ENCODE assay signal across 11 mouse cellular contexts in the genomic region with DNA sequence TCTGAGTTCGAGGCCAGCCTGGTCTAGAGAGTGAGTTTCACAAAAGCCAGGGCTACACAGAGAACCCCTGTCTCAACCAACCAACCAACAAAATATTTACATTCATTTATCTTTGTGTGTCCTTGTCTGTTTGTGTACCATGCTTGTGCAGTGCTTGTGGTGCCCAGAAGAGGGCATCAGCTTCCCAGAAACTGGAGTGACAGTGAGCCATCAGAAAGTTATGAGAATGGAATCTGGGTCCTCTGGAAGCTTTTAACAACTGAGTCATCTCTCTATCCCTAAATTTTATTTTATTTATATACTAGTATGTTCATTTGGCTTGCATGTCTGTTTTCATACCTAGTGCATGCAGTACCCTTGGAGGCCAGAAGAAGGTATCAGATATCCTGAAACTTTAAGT. TPM values are rescaled to one million over a fixed set of nuclear protein-coding genes. Genes with fewer than 3 reads are reported as not detected.
DNase-seq lines count a peak whose midpoint lies in the region; ATAC-seq and TF ChIP-seq lines count a peak whose summit lies in the region.
"Had no signal": no experiment of that assay in that cellular context is flagged by ENCODE, and none has a peak within 500 bp of the region (broad histone marks: within the 10 kb centered on the region; RNA-seq: fewer than 3 reads in every experiment).

No protein-coding gene starts in this region.

- peak; percentile 15; the same call in 1 of the 2 replicates for TF ChIP-seq CTCF in forebrain, postnatal 0 days (IDR thresholded peaks at IDR 0.05; ENCODE audit: low read depth)
- TF ChIP-seq CTCF in lung, postnatal 0 days (IDR thresholded peaks at IDR 0.05): peak; percentile 40

- no peaks in the 10 kb centered on the region for H3K9me3 ChIP-seq in forebrain, postnatal 0 days (ENCODE audit: low read length)
- H3K9me3 ChIP-seq in forebrain, embryonic 15.5 days: no peaks in the 10 kb centered on the region
- no peaks in the 10 kb centered on the region for H3K9me3 ChIP-seq in lung, postnatal 0 days (ENCODE audit: low read length)
- H3K9me3 ChIP-seq: embryonic facial prominence, embryonic 13.5 days; limb, embryonic 10.5 days; midbrain, embryonic 12.5 days had no signal

- no peaks in the 10 kb centered on the region for H3K27me3 ChIP-seq in forebrain, postnatal 0 days (ENCODE audit: insufficient read depth, low read length)
- H3K27me3 ChIP-seq in forebrain, embryonic 15.5 days: no peaks in the 10 kb centered on the region
- H3K27me3 ChIP-seq in lung, postnatal 0 days (replicated peaks; ENCODE audit: insufficient read depth, low read length): no peaks in the 10 kb centered on the region
- H3K27me3 ChIP-seq in splenic B cell, adult 2 months (ENCODE audit: control insufficient read depth, insufficient read depth, low read length, poor library complexity, severe bottlenecking): no peaks in the 10 kb centered on the region
- H3K27me3 ChIP-seq: embryonic facial prominence, embryonic 13.5 days; midbrain, embryonic 12.5 days had no signal

- H3K36me3 ChIP-seq in forebrain, postnatal 0 days (ENCODE audit: insufficient read depth): peaks cover 6% of the 10 kb centered on the region
- 0 out of 2 replicates have a peak, but pooled peaks cover 2% of the 10 kb centered on the region for H3K36me3 ChIP-seq in forebrain, embryonic 15.5 days
- no peaks in the 10 kb centered on the region for H3K36me3 ChIP-seq in lung, postnatal 0 days (ENCODE audit: insufficient read depth, low read length)
- no peaks in the 10 kb centered on the region for H3K36me3 ChIP-seq in splenic B cell, adult 2 months (ENCODE audit: control insufficient read depth, insufficient read depth, low read length, poor library complexity, severe bottlenecking)
- H3K36me3 ChIP-seq: midbrain, embryonic 12.5 days had no signal

- peaks cover 7% of the 10 kb centered on the region for H3K4me1 ChIP-seq in forebrain, postnatal 0 days (ENCODE audit: insufficient read depth)
- peaks cover 12% of the 10 kb centered on the region for H3K4me1 ChIP-seq in forebrain, embryonic 15.5 days
- H3K4me1 ChIP-seq in lung, postnatal 0 days (ENCODE audit: insufficient read depth, low read depth, low read length): peaks cover 4% of the 10 kb centered on the region; the same call in 1 of the 2 replicates

- H3K27ac ChIP-seq in forebrain, postnatal 0 days (ENCODE audit: low read depth, low read length): no peak overlapping the region
- H3K27ac ChIP-seq in forebrain, embryonic 15.5 days (replicated peaks): no peak overlapping the region
- no peak overlapping the region for H3K27ac ChIP-seq in lung, postnatal 0 days (ENCODE audit: low read length)
- H3K27ac ChIP-seq: embryonic facial prominence, embryonic 13.5 days; limb, embryonic 10.5 days; midbrain, embryonic 12.5 days had no signal

- no peak overlapping the region for H3K9ac ChIP-seq in forebrain, postnatal 0 days
- no peak overlapping the region for H3K9ac ChIP-seq in forebrain, embryonic 15.5 days (replicated peaks)
- no peak overlapping the region for H3K9ac ChIP-seq in lung, postnatal 0 days (replicated peaks; ENCODE audit: low read depth)
- H3K9ac ChIP-seq: embryonic facial prominence, embryonic 13.5 days; midbrain, embryonic 12.5 days had no signal

- TF ChIP-seq EP300 in lung, postnatal 0 days (IDR thresholded peaks at IDR 0.05): no peak

- no peak overlapping the region for H3K4me2 ChIP-seq in forebrain, postnatal 0 days (ENCODE audit: low read depth)
- H3K4me2 ChIP-seq in forebrain, embryonic 15.5 days (replicated peaks): no peak overlapping the region
- H3K4me2 ChIP-seq in lung, postnatal 0 days (replicated peaks; ENCODE audit: low read depth, low read length): no peak overlapping the region
- H3K4me2 ChIP-seq: embryonic facial prominence, embryonic 13.5 days; midbrain, embryonic 12.5 days had no signal

- no peak for DNase-seq in forebrain, postnatal 0 days
- peak; percentile 13 for DNase-seq in lung, postnatal 0 days (ENCODE audit: low spot score)
- DNase-seq in lung, postnatal 4 days: no peak
- peak; percentile 61 for DNase-seq in R1 (ENCODE audit: low read depth, low spot score)
- peak; percentile 27 for DNase-seq in splenic B cell, adult 2 months (ENCODE audit: low read depth, low spot score)
- no peak for DNase-seq in urinary bladder, postnatal 10 days (ENCODE audit: low spot score)
- no peak for DNase-seq in cerebellum, postnatal 10 days

- no peak for ATAC-seq in forebrain, postnatal 0 days
- no peak for ATAC-seq in forebrain, embryonic 15.5 days (replicated peaks)
- no peak for ATAC-seq in lung, postnatal 0 days

- WGBS in forebrain, postnatal 0 days: 100% methylated on average over 1 of the region's 1 CpGs
- WGBS in forebrain, embryonic 15.5 days: 94% methylated on average over 1 of the region's 1 CpGs
- 88% methylated on average over 1 of the region's 1 CpGs for WGBS in lung, postnatal 0 days

- no peak overlapping the region for H3K4me3 ChIP-seq in forebrain, postnatal 0 days (ENCODE audit: low read depth, low read length)
- no peak overlapping the region for H3K4me3 ChIP-seq in forebrain, embryonic 15.5 days
- H3K4me3 ChIP-seq in lung, postnatal 0 days (ENCODE audit: low read depth, low read length): no peak overlapping the region
- H3K4me3 ChIP-seq: embryonic facial prominence, embryonic 13.5 days; limb, embryonic 10.5 days; midbrain, embryonic 12.5 days had no signal

RNA-seq across cellular contexts. Expression of a gene that starts 2.0 kb away (rescaled TPM):
- total RNA-seq in forebrain, postnatal 0 days (2014; rRNA removed): 25.9 and 29.1 TPM in 2 replicates
- polyA plus RNA-seq in forebrain, postnatal 0 days (2015; fragmentation: Nextera tagmentation; extraction: Ambion mirVana): 30.8 and 35.2 TPM in 2 replicates
- 34.6 and 35.1 TPM in 2 replicates for polyA plus RNA-seq in forebrain, embryonic 15.5 days (2015; fragmentation: Nextera tagmentation; extraction: Ambion mirVana)
- 8.7 and 9.8 TPM in 2 replicates for polyA plus RNA-seq in lung, postnatal 0 days (2015; fragmentation: Nextera tagmentation; extraction: Ambion mirVana)

RNA-seq across cellular contexts. Expression of a gene that starts 19.2 kb away (rescaled TPM):
- 1.5 and 1.8 TPM in 2 replicates for total RNA-seq in forebrain, postnatal 0 days (2014; rRNA removed)
- polyA plus RNA-seq in forebrain, postnatal 0 days (2015; fragmentation: Nextera tagmentation; extraction: Ambion mirVana): 0.52 and 0.54 TPM in 2 replicates
- polyA plus RNA-seq in forebrain, embryonic 15.5 days (2015; fragmentation: Nextera tagmentation; extraction: Ambion mirVana): 0.32 TPM in 1 of 2 replicates, not detected in the other
- polyA plus RNA-seq in lung, postnatal 0 days (2015; fragmentation: Nextera tagmentation; extraction: Ambion mirVana): 0.16 TPM in 1 of 2 replicates, not detected in the other
- polyA plus RNA-seq: embryonic facial prominence, embryonic 13.5 days; limb, embryonic 10.5 days; midbrain, embryonic 12.5 days had no signal

RNA-seq across cellular contexts. Expression of a gene that starts 40.8 kb away (rescaled TPM):
- total RNA-seq in forebrain, postnatal 0 days (2014; rRNA removed): 0.08 TPM in 1 of 2 replicates, not detected in the other
- 0.22 TPM in 1 of 2 replicates, not detected in the other for polyA plus RNA-seq in forebrain, postnatal 0 days (2015; fragmentation: Nextera tagmentation; extraction: Ambion mirVana)
- 0.25 and 0.40 TPM in 2 replicates for polyA plus RNA-seq in forebrain, embryonic 15.5 days (2015; fragmentation: Nextera tagmentation; extraction: Ambion mirVana)
- polyA plus RNA-seq in lung, postnatal 0 days (2015; fragmentation: Nextera tagmentation; extraction: Ambion mirVana): 1.0 and 1.2 TPM in 2 replicates

Comparison
In these comparisons a context has a peak if more than half of its experiments do, and no peak if none do; other contexts are left out.
1. DNase-seq: peak in lung, postnatal 0 days (single experiment), R1 (single experiment) and splenic B cell, adult 2 months (single experiment); none in forebrain, postnatal 0 days (single experiment), lung, postnatal 4 days (0 of 2), urinary bladder, postnatal 10 days (single experiment) and cerebellum, postnatal 10 days (0 of 2).